Mouse (Mus musculus): ENCODE data around the gene Pam. TPM values are rescaled to one million over a fixed set of nuclear protein-coding genes. Genes with fewer than 3 reads are reported as not detected.

The Pam gene
- polyA plus RNA-seq, 1 experiment from 2014 or later = 76.4 TPM

- Histone ChIP-seq H3K4me1 (replicated peaks; ENCODE audit: control insufficient read depth, insufficient read depth) (no peaks in the 10 kb centered on the region), H3K9me3 (ENCODE audit: control insufficient read depth, low read length) (no peaks in the 10 kb centered on the region), H3K4me3 (ENCODE audit: low read depth, low read length) (no peak overlapping the region), H3K4me2 (replicated peaks; ENCODE audit: low read depth) (no peak overlapping the region), H3K36me3 (ENCODE audit: control insufficient read depth, insufficient read depth, low read length) (no peaks in the 10 kb centered on the region), H3K27ac (replicated peaks) (no peak overlapping the region), H3K27me3 (ENCODE audit: control insufficient read depth, insufficient read depth, low read length) (no peaks in the 10 kb centered on the region), H3K9ac (ENCODE audit: low read length) (no peak overlapping the region)
- WGBS = 53% methylated on average over 1 of the region's 1 CpGs
- no peak for ATAC-seq (ENCODE audit: low FRiP score, low TSS enrichment)
- TF ChIP-seq CTCF (IDR thresholded peaks at IDR 0.05; ENCODE audit: low read depth) (no peak), EP300 (optimal IDR thresholded peaks at IDR 0.05) (no peak)
- DNase-seq (ENCODE audit: low spot score) = no peak
Observed at GRCm38 (mm10) chr1:97921886-97922285, 173.6 kb downstream of the Pam start.

GRCm38 (mm10) chr1:97918495-97918894 lies 177.0 kb downstream of the Pam start:
- DNase-seq (ENCODE audit: low spot score) = peak; percentile 70
- TF ChIP-seq EP300 (optimal IDR thresholded peaks at IDR 0.05) (no peak), CTCF (IDR thresholded peaks at IDR 0.05; ENCODE audit: low read depth) (no peak)
- H3K9ac ChIP-seq (ENCODE audit: low read length) = no peak overlapping the region

GRCm38 (mm10) chr1:97916971-97917234 lies 178.5 kb downstream of the Pam start:
- Histone ChIP-seq H3K9me3 (ENCODE audit: control insufficient read depth, low read length) (no peaks in the 10 kb centered on the region), H3K4me2 (replicated peaks; ENCODE audit: low read depth) (no peak overlapping the region), H3K4me3 (ENCODE audit: low read depth, low read length) (no peak overlapping the region), H3K36me3 (ENCODE audit: control insufficient read depth, insufficient read depth, low read length) (no peaks in the 10 kb centered on the region; the same call in 1 of the 2 replicates), H3K27ac (replicated peaks) (no peak overlapping the region), H3K4me1 (replicated peaks; ENCODE audit: control insufficient read depth, insufficient read depth) (no peaks in the 10 kb centered on the region), H3K9ac (ENCODE audit: low read length) (no peak overlapping the region), H3K27me3 (ENCODE audit: control insufficient read depth, insufficient read depth, low read length) (no peaks in the 10 kb centered on the region)
- DNase-seq (ENCODE audit: low spot score) = no peak
- WGBS = 80% methylated on average over 2 of the region's 2 CpGs
- ATAC-seq (ENCODE audit: low FRiP score, low TSS enrichment) = no peak
- TF ChIP-seq EP300 (optimal IDR thresholded peaks at IDR 0.05) (no peak), CTCF (IDR thresholded peaks at IDR 0.05; ENCODE audit: low read depth) (no peak)

More at GRCm38 (mm10) chr1:97918495-97918894, 177.0 kb downstream of the Pam start:
- H3K4me1 ChIP-seq (replicated peaks; ENCODE audit: control insufficient read depth, insufficient read depth) = no peaks in the 10 kb centered on the region
- no peaks in the 10 kb centered on the region for H3K36me3 ChIP-seq (ENCODE audit: control insufficient read depth, insufficient read depth, low read length)
- 25% methylated on average over 8 of the region's 8 CpGs for WGBS
- H3K27ac ChIP-seq (replicated peaks) = 0 out of 2 replicates have a peak overlapping the region, but pooled peaks have one; percentile 13
- H3K4me2 ChIP-seq (replicated peaks; ENCODE audit: low read depth) = no peak overlapping the region
- H3K4me3 ChIP-seq (ENCODE audit: low read depth, low read length) = no peak overlapping the region
- no peaks in the 10 kb centered on the region for H3K27me3 ChIP-seq (ENCODE audit: control insufficient read depth, insufficient read depth, low read length)
- peak; percentile 94 for ATAC-seq (ENCODE audit: low FRiP score, low TSS enrichment)
- no peaks in the 10 kb centered on the region for H3K9me3 ChIP-seq (ENCODE audit: control insufficient read depth, low read length)

GRCm38 (mm10) chr1:97916218-97916970 lies 179.1 kb downstream of the Pam start:
- Histone ChIP-seq H3K4me1 (replicated peaks; ENCODE audit: control insufficient read depth, insufficient read depth) (no peaks in the 10 kb centered on the region), H3K9ac (ENCODE audit: low read length) (no peak overlapping the region), H3K27ac (replicated peaks) (no peak overlapping the region), H3K27me3 (ENCODE audit: control insufficient read depth, insufficient read depth, low read length) (no peaks in the 10 kb centered on the region), H3K4me3 (ENCODE audit: low read depth, low read length) (no peak overlapping the region), H3K36me3 (ENCODE audit: control insufficient read depth, insufficient read depth, low read length) (no peaks in the 10 kb centered on the region; the same call in 1 of the 2 replicates), H3K9me3 (ENCODE audit: control insufficient read depth, low read length) (no peaks in the 10 kb centered on the region), H3K4me2 (replicated peaks; ENCODE audit: low read depth) (no peak overlapping the region)
- no peak for TF ChIP-seq EP300 (optimal IDR thresholded peaks at IDR 0.05)
- TF ChIP-seq CTCF (IDR thresholded peaks at IDR 0.05; ENCODE audit: low read depth) = no peak
- DNase-seq (ENCODE audit: low spot score) = no peak
- no peak for ATAC-seq (ENCODE audit: low FRiP score, low TSS enrichment)
- WGBS = 67% methylated on average over 12 of the region's 12 CpGs

GRCm38 (mm10) chr1:97915726-97916125 lies 179.7 kb downstream of the Pam start:
- 55% methylated on average over 10 of the region's 10 CpGs for WGBS
- H3K4me1 ChIP-seq (replicated peaks; ENCODE audit: control insufficient read depth, insufficient read depth) = no peaks in the 10 kb centered on the region
- no peak overlapping the region for H3K9ac ChIP-seq (ENCODE audit: low read length)
- H3K27ac ChIP-seq (replicated peaks) = no peak overlapping the region
- no peak for DNase-seq (ENCODE audit: low spot score)
- H3K4me3 ChIP-seq (ENCODE audit: low read depth, low read length) = no peak overlapping the region
- no peaks in the 10 kb centered on the region for H3K27me3 ChIP-seq (ENCODE audit: control insufficient read depth, insufficient read depth, low read length)
- H3K9me3 ChIP-seq (ENCODE audit: control insufficient read depth, low read length) = no peaks in the 10 kb centered on the region
- no peak overlapping the region for H3K4me2 ChIP-seq (replicated peaks; ENCODE audit: low read depth)
- no peak for ATAC-seq (ENCODE audit: low FRiP score, low TSS enrichment)
- H3K36me3 ChIP-seq (ENCODE audit: control insufficient read depth, insufficient read depth, low read length) = no peaks in the 10 kb centered on the region; the same call in 1 of the 2 replicates
- TF ChIP-seq EP300 (optimal IDR thresholded peaks at IDR 0.05) (no peak), CTCF (IDR thresholded peaks at IDR 0.05; ENCODE audit: low read depth) (no peak)

- Histone ChIP-seq H3K9me3 (ENCODE audit: control insufficient read depth, low read length) (no peaks in the 10 kb centered on the region), H3K4me1 (replicated peaks; ENCODE audit: control insufficient read depth, insufficient read depth) (no peaks in the 10 kb centered on the region), H3K27ac (replicated peaks) (no peak overlapping the region), H3K36me3 (ENCODE audit: control insufficient read depth, insufficient read depth, low read length) (no peaks in the 10 kb centered on the region; the same call in 1 of the 2 replicates), H3K4me3 (ENCODE audit: low read depth, low read length) (no peak overlapping the region), H3K27me3 (ENCODE audit: control insufficient read depth, insufficient read depth, low read length) (no peaks in the 10 kb centered on the region), H3K4me2 (replicated peaks; ENCODE audit: low read depth) (no peak overlapping the region), H3K9ac (ENCODE audit: low read length) (no peak overlapping the region)
- TF ChIP-seq EP300 (optimal IDR thresholded peaks at IDR 0.05) (no peak), CTCF (IDR thresholded peaks at IDR 0.05; ENCODE audit: low read depth) (no peak)
- peak; percentile 72; the same call in 1 of the 2 replicates for ATAC-seq (ENCODE audit: low FRiP score, low TSS enrichment)
- DNase-seq (ENCODE audit: low spot score) = no peak
- WGBS = 56% methylated on average over 10 of the region's 10 CpGs
Observed at GRCm38 (mm10) chr1:97910874-97911273, 184.6 kb downstream of the Pam start.

Measured in stomach, postnatal 0 days (tissue).